Mouse (Mus musculus) kidney, embryonic 16.5 days (tissue): Measurements from ENCODE around the gene Spns3. TPM values are rescaled to one million over a fixed set of nuclear protein-coding genes. Genes with fewer than 3 reads are reported as not detected.

ENCODE experiments used
- ATAC-seq: fragments of 200-750 bp; cut with Nextera tagmentation; 2 replicates; pipeline ENCODE4 v1.8.0; 2017; ENCODE audit warnings: moderate TSS enrichment; ENCODE audit not compliant: low FRiP score, low TSS enrichment
- H3K27ac ChIP-seq: fragments of 300-500 bp; sonication (generic); 2 replicates; pipeline ENCODE4 v1.5.1; 2014; ENCODE audit warnings: low read length
- H3K27me3 ChIP-seq: fragments of 300-500 bp; sonication (generic); 2 replicates; pipeline ENCODE4 v1.6.1; 2014; ENCODE audit warnings: low read length, control low read depth, mixed read lengths; ENCODE audit not compliant: insufficient read depth
- H3K36me3 ChIP-seq: fragments of 300-500 bp; sonication (generic); 2 replicates; pipeline ENCODE4 v1.6.1; 2014; ENCODE audit warnings: low read length, control low read depth, mixed read lengths; ENCODE audit not compliant: insufficient read depth
- H3K4me1 ChIP-seq: fragments of 300-500 bp; sonication (generic); 2 replicates; pipeline ENCODE4 v1.6.1; 2014; ENCODE audit warnings: low read length, control low read depth, mixed read lengths; ENCODE audit not compliant: insufficient read depth
- H3K4me2 ChIP-seq: fragments of 300-500 bp; sonication (generic); replicated peaks from 2 replicates; pipeline ENCODE4 v1.6.1; 2014; ENCODE audit warnings: low read depth, low read length
- H3K4me3 ChIP-seq: fragments of 300-500 bp; sonication (generic); 2 replicates; pipeline ENCODE4 v1.5.1; 2014; ENCODE audit warnings: mild to moderate bottlenecking, low read length
- H3K9ac ChIP-seq: fragments of 300-500 bp; sonication (generic); replicated peaks from 2 replicates; pipeline ENCODE4 v1.6.1; 2014; ENCODE audit warnings: low read length
- H3K9me3 ChIP-seq: fragments of 300-500 bp; sonication (generic); 2 replicates; pipeline ENCODE4 v1.6.1; 2016; ENCODE audit warnings: low read length, control low read depth
- WGBS: fragments of 180-500 bp; shearing (Covaris S2); extraction: QIAGEN DNeasy Blood & Tissue Kit; methylation state at CpG from one replicate; pipeline ENCODE4 v1.1.7; 2014; 5-methylcytosine and 5-hydroxymethylcytosine counted together
- polyA plus RNA-seq: library from polyadenylated mRNA; unstranded; fragments of >200 nt; fragmentation: Nextera tagmentation; extraction: Ambion mirVana; gene quantifications from 2 replicates; pipeline ENCODE4 v1.2.1, GENCODE M21; 2015

Spns3 gene
- polyA plus RNA-seq, 1 experiment from 2014 or later = 0.27 TPM

DNA sequence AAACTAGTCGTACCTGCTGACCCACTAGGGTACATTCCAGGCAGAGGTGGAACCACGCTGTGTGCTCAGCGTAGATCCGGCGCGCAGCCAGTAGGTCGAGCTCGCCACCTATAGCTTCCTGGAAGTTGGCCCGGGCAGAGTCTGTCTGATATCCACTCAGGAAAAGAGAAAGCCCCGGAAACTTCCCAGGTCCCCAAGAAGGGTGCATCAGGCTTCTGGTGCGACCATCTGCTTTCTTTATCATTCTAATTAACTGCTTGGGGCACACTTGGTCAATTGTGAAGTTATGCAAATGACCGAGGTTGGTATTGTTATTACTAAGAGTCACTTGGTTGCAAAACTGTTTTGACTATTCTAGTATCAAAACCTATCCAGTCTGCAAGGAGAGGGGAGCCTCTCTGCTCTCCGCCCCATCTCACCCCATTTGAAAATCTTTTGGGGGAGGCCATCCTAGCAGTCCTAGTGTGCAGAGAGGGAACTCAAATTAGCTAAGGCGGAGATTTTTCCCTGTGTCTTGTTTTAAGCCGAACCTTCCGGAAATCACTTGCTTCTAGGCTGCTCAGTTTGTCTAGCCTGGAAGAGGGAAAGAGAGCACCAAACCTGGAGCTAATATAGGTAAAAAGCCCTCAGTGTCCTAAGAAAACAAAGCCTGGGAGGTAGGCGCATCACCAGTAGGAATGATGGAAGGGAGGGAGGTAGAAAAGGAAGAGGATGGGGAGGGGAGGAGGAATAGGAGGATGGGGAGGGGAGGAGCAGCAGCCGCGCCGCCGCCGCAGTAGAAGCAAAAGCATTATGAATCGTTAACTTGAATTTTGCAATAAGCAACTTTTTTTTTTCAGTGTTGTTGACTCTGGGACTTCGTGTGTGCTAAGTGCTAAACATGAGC lies 26.4 kb upstream of the Spns3 start:
- Histone ChIP-seq H3K36me3 (no peaks in the 10 kb centered on the region), H3K27ac (no peak overlapping the region), H3K4me3 (peak overlapping the region; percentile 43), H3K27me3 (no peaks in the 10 kb centered on the region), H3K9ac (peak overlapping the region; percentile 56), H3K9me3 (no peaks in the 10 kb centered on the region), H3K4me1 (peaks cover 5% of the 10 kb centered on the region; the same call in 1 of the 2 replicates), H3K4me2 (peak overlapping the region; percentile 73)
- 3% methylated on average over 24 of the region's 24 CpGs for WGBS
- ATAC-seq = no peak

DNA sequence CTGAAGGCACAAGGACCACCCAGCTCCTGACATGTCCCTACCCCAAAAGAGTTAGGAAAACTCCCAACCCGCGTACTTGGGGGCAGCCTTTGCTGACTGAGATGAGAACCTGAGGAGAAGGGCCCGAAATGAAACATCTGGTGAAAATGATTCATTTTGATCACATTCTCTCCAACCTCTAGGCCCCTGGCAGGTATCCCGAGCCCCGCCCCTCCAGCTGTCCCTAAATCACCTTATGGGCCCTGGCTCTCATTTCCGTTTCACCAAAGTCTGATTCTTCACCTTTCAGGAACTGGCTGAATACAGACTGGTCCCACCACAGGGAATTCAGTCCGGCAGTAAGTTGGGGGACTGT lies 25.8 kb upstream of the Spns3 start:
- peak overlapping the region; percentile 56 for H3K9ac ChIP-seq
- no peaks in the 10 kb centered on the region for H3K36me3 ChIP-seq
- 17% methylated on average over 7 of the region's 7 CpGs for WGBS
- H3K4me3 ChIP-seq = peak overlapping the region; percentile 43
- peak overlapping the region; percentile 73 for H3K4me2 ChIP-seq
- H3K9me3 ChIP-seq = no peaks in the 10 kb centered on the region
- H3K4me1 ChIP-seq = peaks cover 5% of the 10 kb centered on the region; the same call in 1 of the 2 replicates
- no peaks in the 10 kb centered on the region for H3K27me3 ChIP-seq
- no peak for ATAC-seq
- H3K27ac ChIP-seq = no peak overlapping the region

DNA sequence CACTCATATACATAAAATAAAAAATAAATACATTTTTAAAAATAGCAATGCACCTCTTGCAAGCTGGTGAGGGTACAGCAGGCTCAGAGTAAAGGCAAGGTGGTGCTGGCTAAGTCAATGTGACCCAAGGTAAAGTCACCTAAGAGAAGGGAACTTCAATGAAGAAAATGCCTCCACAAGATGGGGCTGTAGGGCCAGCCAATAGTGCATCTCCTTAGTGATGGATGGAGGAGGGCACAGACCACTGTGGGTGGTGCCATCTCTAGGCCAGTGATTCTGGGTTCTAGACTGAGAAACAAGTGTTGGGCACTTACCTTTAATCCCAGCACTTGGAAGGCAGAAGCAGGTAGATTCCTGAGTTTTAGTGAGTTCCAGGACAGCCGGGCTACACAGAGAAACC lies 23.5 kb upstream of the Spns3 start:
- no peak for ATAC-seq
- Histone ChIP-seq H3K4me2 (no peak overlapping the region), H3K27ac (no peak overlapping the region), H3K36me3 (no peaks in the 10 kb centered on the region), H3K9ac (no peak overlapping the region), H3K4me3 (no peak overlapping the region), H3K27me3 (no peaks in the 10 kb centered on the region), H3K4me1 (peaks cover 10% of the 10 kb centered on the region), H3K9me3 (no peaks in the 10 kb centered on the region)
- 96% methylated on average over 1 of the region's 1 CpGs for WGBS

DNA sequence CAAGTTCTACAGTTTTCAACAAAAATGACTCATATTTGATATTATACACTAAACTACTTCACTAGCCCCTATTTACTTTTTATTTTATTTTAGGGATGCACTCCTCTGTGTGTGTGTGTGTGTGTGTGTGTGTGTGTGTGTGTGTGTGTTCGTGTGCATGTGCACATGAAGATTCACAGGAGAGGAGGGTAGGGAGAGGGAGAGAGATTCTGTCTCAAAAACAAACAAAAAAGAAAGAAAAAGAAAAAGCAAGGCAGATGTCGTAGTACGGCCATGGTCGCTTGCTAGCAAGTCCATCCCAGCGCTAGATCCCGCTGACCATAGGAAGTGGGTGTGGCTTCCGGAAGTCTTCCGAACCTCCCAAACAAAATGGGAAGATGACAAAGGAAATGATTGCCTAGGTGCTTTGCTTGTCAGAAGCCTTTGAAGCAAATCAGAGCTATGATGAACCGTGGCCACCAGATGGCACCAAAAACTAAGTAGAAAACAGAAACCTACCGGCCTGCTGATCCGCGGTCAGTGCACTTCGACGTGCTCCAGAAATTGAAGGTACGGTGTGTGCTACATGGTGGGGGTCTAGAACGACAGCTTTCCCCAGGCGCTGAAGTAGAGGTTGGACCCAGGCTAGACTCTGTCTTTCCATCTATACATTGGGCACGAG lies 20.1 kb upstream of the Spns3 start:
- Histone ChIP-seq H3K9ac (no peak overlapping the region; the same call in 1 of the 2 replicates), H3K4me3 (peak overlapping the region; percentile 28), H3K4me1 (peaks cover 11% of the 10 kb centered on the region), H3K36me3 (no peaks in the 10 kb centered on the region), H3K9me3 (no peaks in the 10 kb centered on the region), H3K27ac (no peak overlapping the region), H3K4me2 (peak overlapping the region; percentile 50), H3K27me3 (no peaks in the 10 kb centered on the region)
- ATAC-seq = peak; percentile 66
- 2% methylated on average over 18 of the region's 18 CpGs for WGBS

DNA sequence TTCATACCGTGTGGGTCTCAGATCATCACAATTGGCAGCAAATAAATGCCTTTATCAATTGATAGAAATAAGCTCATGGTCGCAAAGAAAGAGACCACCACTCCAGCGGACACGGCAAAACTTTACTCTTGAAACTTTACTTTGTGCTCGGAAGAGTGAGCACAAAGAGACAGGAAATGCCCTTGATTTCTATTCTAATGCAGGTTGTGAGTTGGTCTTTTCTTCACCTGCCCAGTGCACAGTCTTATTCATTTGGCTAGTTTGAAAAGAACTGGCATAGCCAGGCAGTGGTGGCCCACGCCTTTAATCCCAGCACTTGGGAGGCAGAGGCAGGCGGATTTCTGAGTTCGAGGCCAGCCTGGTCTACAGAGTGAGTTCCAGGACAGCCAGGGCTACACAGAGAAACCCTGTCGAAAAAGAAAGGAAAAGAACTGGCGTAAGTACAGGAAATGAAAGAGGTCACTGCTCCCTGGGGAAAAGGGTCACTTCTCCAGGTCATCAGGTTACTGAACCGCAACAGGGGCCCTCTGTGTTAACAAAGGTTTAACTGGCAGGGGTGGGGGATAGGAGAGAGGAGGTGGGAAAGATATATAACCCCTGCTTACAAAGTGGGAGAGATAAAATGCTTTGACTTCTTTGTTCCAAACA lies 19.5 kb upstream of the Spns3 start:
- Histone ChIP-seq H3K27me3 (no peaks in the 10 kb centered on the region), H3K4me2 (no peak overlapping the region), H3K4me1 (peaks cover 11% of the 10 kb centered on the region), H3K27ac (no peak overlapping the region), H3K9ac (no peak overlapping the region), H3K9me3 (no peaks in the 10 kb centered on the region), H3K4me3 (no peak overlapping the region), H3K36me3 (no peaks in the 10 kb centered on the region)
- WGBS = 68% methylated on average over 11 of the region's 11 CpGs
- no peak for ATAC-seq

DNA sequence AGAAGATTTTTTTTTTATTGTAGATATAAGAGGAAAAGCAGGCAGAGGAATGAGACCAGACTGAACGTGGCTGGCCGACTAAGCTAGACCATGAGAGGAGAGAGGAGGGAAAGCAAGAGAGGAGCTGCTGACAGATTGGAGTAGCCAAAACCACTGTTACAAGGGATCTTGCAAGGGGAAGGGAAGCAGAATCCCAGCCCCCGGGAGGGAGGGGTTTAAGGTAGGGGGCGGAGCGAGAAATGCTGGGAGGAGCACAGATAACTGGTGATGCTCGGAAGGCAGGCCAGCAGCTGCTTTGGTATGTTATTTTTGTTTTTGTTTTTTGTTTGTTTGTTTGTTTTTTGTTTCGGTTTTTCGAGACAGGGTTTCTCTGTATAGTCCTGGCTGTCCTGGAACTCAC lies 18.7 kb upstream of the Spns3 start:
- WGBS = 56% methylated on average over 8 of the region's 8 CpGs
- H3K27me3 ChIP-seq = no peaks in the 10 kb centered on the region
- H3K9ac ChIP-seq = no peak overlapping the region
- peaks cover 11% of the 10 kb centered on the region for H3K4me1 ChIP-seq
- ATAC-seq = no peak
- no peaks in the 10 kb centered on the region for H3K9me3 ChIP-seq
- no peaks in the 10 kb centered on the region for H3K36me3 ChIP-seq
- no peak overlapping the region for H3K4me3 ChIP-seq
- H3K4me2 ChIP-seq = no peak overlapping the region
- no peak overlapping the region for H3K27ac ChIP-seq

DNA sequence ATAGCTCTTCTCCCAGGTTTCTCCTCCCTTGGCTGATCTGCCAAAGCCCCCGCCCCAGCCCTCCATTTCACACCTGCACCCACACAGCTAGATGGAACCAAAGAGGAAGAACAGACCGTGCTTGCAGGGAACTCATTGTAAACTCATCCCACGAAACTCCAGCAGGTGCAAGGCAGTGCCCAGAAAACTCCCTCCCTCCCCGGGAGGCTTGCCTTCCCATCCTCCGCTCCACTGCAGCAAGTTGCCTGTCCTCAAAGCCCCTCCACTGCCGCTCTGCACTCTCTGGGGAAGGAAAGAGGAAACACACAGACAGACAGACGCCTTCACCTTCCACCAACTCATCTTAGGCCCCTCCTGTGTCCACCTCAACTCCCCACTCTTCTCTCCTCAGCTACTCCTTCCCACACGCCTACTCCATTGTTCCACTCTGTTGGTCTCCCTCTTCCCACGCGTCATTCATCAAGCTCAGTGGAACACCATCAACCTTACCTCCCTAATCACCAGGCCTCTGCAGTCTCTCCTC lies 16.6 kb upstream of the Spns3 start:
- Histone ChIP-seq H3K4me1 (peaks cover 11% of the 10 kb centered on the region), H3K36me3 (no peaks in the 10 kb centered on the region), H3K4me3 (no peak overlapping the region), H3K4me2 (peak overlapping the region; percentile 13; the same call in 1 of the 2 replicates), H3K27me3 (no peaks in the 10 kb centered on the region), H3K9ac (no peak overlapping the region), H3K9me3 (no peaks in the 10 kb centered on the region), H3K27ac (no peak overlapping the region)
- peak; percentile 50 for ATAC-seq
- 20% methylated on average over 10 of the region's 10 CpGs for WGBS

DNA sequence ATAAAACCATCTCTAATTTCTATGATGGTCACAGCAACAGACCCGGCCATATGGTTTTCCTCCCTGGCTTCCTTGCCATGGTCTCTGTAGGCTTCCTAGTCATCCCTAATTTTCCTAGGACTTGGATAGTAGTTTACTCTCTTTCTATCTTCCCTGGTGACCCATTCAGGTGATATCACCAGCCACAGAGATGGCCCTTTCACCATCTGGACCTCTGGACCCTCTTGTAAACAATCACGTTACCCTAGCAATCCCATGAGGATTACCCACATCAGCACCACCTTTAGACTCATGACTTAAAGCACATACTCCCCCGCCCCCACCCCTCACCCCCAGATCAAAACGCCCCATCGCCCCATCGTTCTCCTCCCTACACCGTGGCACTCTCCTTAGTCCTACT lies 16.0 kb upstream of the Spns3 start:
- 62% methylated on average over 7 of the region's 7 CpGs for WGBS
- no peak overlapping the region for H3K27ac ChIP-seq
- H3K36me3 ChIP-seq = no peaks in the 10 kb centered on the region
- H3K9ac ChIP-seq = no peak overlapping the region
- ATAC-seq = no peak
- peaks cover 11% of the 10 kb centered on the region for H3K4me1 ChIP-seq
- no peaks in the 10 kb centered on the region for H3K27me3 ChIP-seq
- no peak overlapping the region for H3K4me3 ChIP-seq
- no peak overlapping the region for H3K4me2 ChIP-seq
- no peaks in the 10 kb centered on the region for H3K9me3 ChIP-seq

DNA sequence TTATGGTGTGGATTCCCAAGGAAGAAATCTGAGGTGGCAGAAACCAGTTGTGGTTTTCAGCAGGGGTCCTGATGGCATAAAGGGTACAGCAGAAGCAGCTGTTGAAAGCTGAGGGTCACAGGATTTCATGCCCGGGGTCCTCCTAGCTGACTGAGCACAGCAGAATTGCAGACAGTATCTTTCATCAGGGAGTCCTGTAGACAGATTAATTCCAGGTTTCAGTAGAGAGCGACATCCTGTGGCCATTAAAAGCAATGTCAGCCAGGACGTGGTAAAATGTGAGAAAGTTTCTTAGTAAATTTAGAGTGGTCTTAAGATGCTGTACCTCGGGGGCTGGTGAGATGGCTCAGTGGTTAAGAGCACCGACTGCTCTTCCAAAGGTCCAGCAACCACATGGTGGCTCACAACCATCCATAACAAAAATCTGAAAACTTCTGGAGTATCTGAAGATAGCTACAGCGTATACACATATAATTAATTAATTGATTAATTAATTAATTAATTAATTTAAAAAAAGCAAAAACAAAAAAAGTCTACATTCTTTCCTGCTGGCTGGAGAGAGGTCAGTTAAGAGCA lies 14.0 kb upstream of the Spns3 start:
- ATAC-seq = peak; percentile 25; the same call in 1 of the 2 replicates
- Histone ChIP-seq H3K4me3 (no peak overlapping the region), H3K9me3 (no peaks in the 10 kb centered on the region), H3K4me1 (peaks cover 6% of the 10 kb centered on the region; the same call in 1 of the 2 replicates), H3K27me3 (no peaks in the 10 kb centered on the region), H3K36me3 (no peaks in the 10 kb centered on the region), H3K4me2 (no peak overlapping the region), H3K27ac (no peak overlapping the region), H3K9ac (no peak overlapping the region)
- WGBS = 21% methylated on average over 6 of the region's 6 CpGs
